Mouse (Mus musculus): ENCODE measurements around the gene Parn. TPM values are rescaled to one million over a fixed set of nuclear protein-coding genes. Genes with fewer than 3 reads are reported as not detected.

Parn gene
- polyA plus RNA-seq, 1 experiment from 2014 or later: 41.7 TPM

DNA sequence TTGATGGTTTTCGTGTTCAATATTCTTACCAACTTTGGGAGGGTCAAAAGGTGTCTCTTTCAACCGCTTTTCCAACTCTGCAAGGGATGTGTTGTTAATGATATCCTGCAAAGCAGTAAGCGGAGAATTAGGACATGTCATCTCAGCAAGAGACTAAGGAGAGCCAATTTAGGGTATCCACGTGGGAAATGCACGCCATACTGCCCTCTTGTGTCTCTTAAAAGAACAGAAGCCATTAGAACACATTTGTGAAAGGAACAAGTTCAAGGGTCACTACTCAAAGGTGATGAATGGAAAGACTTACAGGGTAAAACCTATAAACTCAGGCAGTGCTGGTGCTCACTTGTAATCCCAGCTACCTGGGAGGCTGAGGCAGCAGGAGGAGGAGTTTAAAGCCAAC, 39.6 kb downstream of the Parn start:
- DNase-seq (ENCODE audit: low spot score): no peak

DNA sequence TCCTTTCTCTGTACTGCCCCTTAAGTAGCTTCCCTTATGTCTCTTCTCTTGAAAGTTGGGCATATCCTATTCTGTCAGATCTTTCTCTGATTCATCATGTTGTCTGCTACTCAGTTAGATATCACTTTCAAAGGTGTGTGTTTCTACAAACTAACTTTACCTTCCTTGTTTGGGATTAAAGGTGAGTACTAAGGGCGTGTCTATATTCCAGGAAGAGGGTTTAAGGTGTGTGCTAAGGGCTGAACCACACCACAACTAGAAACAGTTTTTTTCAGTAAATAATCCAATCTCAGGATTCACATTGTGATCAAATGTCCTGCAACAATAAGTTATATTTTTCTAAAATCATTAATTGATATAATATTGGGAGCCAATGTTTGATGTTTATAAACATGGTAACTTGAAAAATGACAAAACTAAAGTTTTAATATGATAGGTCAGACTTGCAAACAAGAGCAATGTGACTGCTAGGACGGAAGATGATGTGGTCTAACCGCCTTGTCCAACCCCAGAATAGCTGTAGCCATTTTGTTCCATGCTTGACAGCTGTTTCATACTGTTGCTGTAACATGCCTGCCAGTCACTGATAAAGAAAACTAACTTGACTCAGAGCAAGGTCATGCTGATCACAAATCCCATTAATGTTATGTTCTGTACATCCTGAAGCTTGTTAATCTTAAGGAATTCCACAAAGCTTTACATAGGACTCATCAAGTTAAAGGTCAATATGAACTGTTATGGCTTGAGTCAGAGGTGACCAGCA, 46.0 kb downstream of the Parn start:
- no peak for DNase-seq (ENCODE audit: low spot score)

DNA sequence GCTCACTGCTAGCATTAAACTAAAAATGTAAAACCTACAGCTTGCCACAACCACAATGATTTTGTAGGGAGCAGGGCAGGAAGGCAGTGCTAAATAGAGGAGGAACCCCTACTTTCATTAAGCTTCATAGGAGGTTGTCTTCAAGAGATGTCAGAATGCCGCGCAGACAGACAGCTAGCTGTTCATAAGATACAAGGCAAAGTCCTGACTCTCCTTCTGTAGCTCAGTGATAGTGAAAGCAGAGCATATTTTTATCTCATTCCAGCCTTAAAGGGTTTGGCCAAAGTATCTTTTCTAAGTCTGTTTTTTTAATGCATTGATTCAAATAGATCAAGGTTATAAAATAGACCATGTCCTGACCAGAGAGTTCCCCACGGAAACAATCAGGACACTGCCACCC, 47.8 kb downstream of the Parn start:
- no peak for DNase-seq (ENCODE audit: low spot score)

GRCm38 (mm10) chr16:13615276-13615675, 52.7 kb downstream of the Parn start:
- DNase-seq (ENCODE audit: low spot score): no peak

- no peak for DNase-seq (ENCODE audit: low spot score)
Observed at GRCm38 (mm10) chr16:13612571-13612970, 55.4 kb downstream of the Parn start.

DNA sequence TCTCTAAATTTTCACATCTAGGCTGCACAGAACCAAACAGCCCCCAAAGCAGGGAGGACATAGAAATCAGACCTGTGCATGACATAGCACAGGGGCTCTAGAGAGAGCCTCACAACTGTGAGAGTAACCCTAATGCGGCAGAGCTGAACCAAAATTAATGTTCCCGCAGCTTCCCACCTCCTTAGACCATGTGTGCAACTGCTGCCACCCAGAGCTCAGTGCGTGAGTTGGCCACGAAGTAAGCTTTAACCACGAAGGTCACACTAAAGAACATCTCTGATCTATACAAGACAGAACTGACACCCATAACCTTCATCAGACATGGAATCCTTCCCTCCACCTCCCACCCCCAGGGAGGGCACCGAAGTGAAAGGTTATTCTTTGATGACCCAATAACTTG, 55.9 kb downstream of the Parn start:
- DNase-seq (ENCODE audit: low spot score): no peak

- no peak for DNase-seq (ENCODE audit: low spot score)
Observed at GRCm38 (mm10) chr16:13611399-13611798, 56.6 kb downstream of the Parn start.

DNA sequence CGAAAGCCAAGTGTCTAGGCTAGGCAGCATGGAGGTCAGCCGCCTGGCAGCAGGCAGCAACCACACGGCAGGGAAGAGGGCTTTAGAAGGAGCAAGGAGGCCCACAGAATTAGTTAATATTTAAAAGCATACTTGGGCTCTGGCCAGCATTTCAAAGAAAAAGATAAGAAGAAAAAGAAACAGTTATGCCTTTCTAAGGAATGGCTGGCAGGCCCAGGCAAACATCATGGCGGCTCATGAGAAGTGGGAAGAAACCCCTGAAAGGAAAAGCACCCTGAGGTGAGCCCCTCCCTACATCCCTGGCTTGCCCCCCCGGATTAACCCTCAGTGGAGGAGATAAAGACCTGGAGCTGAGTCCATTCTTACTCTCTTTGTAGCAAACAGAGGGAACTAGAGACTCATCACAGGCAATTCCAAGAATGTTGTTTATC, 57.0 kb downstream of the Parn start:
- no peak for DNase-seq (ENCODE audit: low spot score)

DNA sequence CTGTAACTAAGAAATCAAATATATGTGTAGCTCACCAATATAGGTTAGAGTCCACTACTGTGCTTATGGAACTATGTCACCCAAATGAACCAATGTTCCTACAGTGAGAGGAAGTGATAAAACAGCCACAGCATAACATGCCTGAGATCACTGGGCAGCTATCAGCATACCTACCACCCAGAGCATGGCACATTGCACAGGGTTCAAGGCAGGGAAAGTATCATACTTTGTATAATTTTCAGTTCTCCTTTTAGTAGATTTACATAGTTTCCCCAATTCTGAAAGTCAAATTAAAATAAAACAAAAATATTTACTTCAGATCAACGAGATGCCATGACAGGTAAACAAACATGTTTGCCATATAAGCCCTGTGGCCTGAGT, 59.3 kb downstream of the Parn start:
- no peak for DNase-seq (ENCODE audit: low spot score)

DNA sequence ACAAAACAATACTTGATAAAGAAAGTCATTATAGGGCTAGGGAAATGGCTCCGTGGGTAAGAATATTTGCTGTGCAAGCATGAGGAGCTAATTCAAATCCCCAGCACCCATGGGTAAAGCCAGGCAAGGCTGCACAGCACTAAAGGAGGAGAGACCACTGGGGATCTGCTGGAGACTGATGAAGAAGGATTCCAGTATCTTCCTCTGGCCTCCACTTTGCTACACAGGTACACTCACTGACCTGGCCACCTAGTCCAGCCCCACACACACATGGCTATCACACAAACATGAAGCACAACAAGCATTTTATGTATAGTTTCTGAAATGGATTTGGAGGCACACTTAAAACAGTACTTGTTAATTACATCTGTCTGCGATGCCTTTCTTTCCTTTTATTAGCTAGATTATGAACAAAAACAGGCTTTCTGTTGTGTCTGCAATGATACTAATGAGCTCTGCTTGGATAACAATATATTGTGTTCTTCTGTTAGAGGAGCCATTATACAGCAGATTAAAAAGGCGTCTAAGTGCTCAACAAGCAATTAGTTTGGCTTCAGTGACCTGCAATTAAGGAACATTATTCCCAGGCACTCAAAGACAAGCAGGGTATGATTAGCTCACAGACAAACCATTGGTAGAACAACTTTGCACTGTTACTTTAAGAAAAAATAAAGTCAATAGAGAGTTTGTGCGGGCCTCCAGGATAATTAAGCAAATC, 59.8 kb downstream of the Parn start:
- no peak for DNase-seq (ENCODE audit: low spot score)

DNA sequence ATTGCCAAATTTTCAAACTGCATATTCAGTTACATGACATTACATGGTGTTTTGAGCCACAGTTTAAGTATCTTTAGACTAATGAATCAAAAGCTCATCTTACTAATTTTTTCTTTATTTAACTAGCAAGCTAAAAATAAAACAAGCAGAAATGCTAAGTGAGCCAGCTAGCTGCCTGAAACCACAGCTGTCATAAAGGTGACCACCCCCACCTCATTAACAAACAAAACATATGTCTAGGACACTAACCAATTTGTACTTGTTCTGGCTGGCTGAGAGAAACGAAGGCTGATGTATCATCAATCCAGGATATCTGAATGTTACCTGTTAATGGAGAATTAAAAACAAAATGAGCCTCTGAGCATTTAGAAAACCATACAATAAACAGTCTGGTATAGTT, 65.2 kb downstream of the Parn start:
- DNase-seq (ENCODE audit: low spot score): no peak

- no peak for DNase-seq (ENCODE audit: low spot score)
Observed at GRCm38 (mm10) chr16:13589049-13589408, 78.9 kb downstream of the Parn start.

- no peak for DNase-seq (ENCODE audit: low spot score)
Observed at GRCm38 (mm10) chr16:13588182-13589048, 79.6 kb downstream of the Parn start.

GRCm38 (mm10) chr16:13585234-13585633, 82.7 kb downstream of the Parn start:
- no peak for DNase-seq (ENCODE audit: low spot score)

DNA sequence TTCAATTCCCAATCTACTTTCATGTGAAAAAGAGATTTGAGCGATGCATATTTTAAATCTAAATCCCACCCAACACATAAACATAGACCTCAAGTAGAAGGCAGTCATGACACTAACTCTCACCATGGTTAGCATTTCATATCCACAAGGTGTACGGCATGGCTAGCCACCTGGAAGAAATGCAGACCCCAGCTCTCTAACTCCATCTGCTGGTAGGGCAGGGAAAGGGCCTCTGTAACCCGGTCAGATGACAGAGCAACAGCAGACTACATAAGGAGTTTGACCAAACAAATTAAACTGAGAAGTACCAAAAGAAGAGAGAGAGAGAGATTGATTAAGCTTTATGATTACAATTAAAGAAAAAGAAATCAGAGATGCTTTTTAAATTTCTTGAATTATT, 87.2 kb downstream of the Parn start:
- no peak for DNase-seq (ENCODE audit: low spot score)

- no peak for DNase-seq (ENCODE audit: low spot score)
Observed at GRCm38 (mm10) chr16:13580016-13580415, 88.0 kb downstream of the Parn start.

GRCm38 (mm10) chr16:13575306-13575705, 92.7 kb downstream of the Parn start:
- DNase-seq (ENCODE audit: low spot score): no peak

- no peak for DNase-seq (ENCODE audit: low spot score)
Observed at GRCm38 (mm10) chr16:13568280-13568679, 99.7 kb downstream of the Parn start.

DNA sequence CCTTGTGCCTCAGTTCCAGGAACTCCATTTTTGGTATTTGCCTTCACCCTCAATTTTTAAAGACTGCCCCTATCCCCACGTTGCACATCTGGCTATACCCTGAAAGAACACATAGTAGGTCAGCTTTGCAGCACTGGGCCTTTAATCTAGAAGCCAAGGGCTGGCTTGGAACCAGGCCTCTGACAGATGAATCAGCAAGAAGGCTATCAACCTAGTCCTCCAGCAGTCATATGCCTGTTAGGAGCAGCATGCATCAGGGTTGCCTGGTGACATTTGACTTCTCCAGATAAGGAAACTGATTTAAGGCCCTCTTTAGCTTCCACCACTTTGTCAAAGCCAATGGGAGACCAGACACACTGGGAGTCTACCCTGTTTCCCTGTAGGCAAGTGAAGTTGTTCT, 100.4 kb downstream of the Parn start:
- DNase-seq (ENCODE audit: low spot score): no peak

- DNase-seq (ENCODE audit: low spot score): no peak
Observed at GRCm38 (mm10) chr16:13566351-13566750, 101.6 kb downstream of the Parn start.

- no peak for DNase-seq (ENCODE audit: low spot score)
Observed at GRCm38 (mm10) chr16:13565291-13565690, 102.7 kb downstream of the Parn start.

DNA sequence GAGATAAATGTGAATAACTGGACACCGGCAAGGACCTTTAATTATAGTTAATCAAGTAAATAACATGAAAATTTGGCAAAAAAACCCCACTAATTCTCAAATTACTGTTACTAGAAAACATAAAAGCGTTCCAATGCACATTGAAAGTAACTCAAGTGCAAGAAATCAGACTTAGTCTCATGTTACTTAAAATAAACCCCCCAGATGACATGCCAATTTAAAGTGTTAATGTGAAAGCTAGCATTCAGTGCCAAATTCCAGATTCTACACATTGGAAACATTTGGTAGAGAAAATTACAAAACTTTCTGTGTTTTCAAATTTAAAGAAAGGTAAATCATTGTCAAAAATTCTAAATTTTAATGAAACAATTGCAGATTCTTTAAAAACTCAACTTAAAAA, 110.2 kb downstream of the Parn start:
- no peak for DNase-seq (ENCODE audit: low spot score)
